Mouse (Mus musculus): ENCODE data around the gene Retreg3. TPM values are rescaled to one million over a fixed set of nuclear protein-coding genes. Genes with fewer than 3 reads are reported as not detected.

Gene Retreg3
- polyA plus RNA-seq, 1 experiment, result 130 TPM

DNA sequence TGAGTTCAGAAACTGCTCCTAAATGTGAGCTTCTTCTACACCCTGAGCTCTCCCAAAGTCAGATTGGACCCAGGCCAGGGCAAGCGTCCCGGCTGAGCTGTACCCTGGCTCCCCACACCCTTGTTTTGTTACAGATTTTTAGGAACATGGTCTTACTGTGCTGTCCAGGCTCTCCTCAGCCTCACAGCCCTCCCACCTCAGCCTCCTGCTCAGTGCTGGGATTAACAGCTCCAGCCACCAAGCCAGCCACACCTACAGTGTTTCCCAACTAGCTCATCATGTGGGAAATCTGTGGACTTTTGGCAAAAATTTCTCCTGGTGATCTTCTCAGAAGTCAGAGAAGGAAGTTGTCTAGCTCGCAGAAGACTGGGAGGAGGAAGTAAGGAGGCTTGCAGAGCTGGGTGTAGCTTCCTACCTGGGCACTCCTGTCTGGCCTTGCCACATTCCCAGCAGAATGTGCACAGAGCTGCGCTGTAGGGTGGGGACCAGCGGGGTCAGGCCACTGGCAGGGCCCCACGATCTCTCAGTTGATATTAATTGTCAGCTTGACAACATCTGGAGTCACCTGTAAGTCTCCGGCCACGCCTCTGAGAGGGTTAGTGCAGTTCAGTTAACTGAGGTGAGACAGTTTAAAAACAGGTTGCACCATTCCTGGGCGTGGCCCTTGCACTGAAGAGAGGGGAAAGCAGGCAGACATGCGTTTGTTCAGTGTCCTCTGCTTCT, 66.8 kb downstream of the Retreg3 start:
- Histone ChIP-seq H3K4me1 (replicated peaks; ENCODE audit: control insufficient read depth, insufficient read depth, low read length) (peaks cover 5% of the 10 kb centered on the region), H3K27ac (ENCODE audit: control insufficient read depth, insufficient read depth, low read length) (no peak overlapping the region), H3K4me3 (ENCODE audit: control insufficient read depth, insufficient read depth, low read length) (no peak overlapping the region), H3K27me3 (ENCODE audit: control insufficient read depth, insufficient read depth, low read length) (no peaks in the 10 kb centered on the region), H3K36me3 (ENCODE audit: control insufficient read depth, insufficient read depth, low read length) (no peaks in the 10 kb centered on the region)
- 64% methylated on average over 10 of the region's 10 CpGs for WGBS
- DNase-seq, result no peak
- TF ChIP-seq POLR2A (IDR thresholded peaks at IDR 0.05; ENCODE audit: control insufficient read depth, extremely low read depth, insufficient read depth, low read length, poor library complexity), result no peak
- no peak for TF ChIP-seq CTCF (IDR thresholded peaks at IDR 0.05; ENCODE audit: borderline replicate concordance, control insufficient read depth, extremely low read depth, insufficient read depth, low read length, poor library complexity)

DNA sequence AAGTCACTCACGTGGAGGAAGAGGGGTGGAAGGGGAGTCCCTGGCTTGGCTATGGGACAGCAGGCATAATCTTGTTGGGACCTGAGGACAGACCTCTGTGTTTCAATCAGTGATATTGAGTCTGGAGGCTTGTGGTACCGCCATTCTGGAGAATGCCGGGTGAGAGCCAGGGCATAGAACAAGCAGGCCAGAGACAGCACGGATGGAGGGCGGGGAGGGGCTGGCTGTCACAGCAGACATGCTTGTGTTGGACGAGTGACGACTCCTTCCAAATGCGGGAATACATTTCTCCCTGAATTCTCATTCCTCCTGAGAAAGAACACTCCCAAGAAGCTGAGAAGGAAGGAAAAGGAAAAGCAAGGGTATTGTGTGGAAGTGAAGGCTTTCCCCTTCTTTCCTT, 68.1 kb downstream of the Retreg3 start:
- no peak overlapping the region for H3K27ac ChIP-seq (ENCODE audit: control insufficient read depth, insufficient read depth, low read length)
- WGBS, result 91% methylated on average over 8 of the region's 8 CpGs

DNA sequence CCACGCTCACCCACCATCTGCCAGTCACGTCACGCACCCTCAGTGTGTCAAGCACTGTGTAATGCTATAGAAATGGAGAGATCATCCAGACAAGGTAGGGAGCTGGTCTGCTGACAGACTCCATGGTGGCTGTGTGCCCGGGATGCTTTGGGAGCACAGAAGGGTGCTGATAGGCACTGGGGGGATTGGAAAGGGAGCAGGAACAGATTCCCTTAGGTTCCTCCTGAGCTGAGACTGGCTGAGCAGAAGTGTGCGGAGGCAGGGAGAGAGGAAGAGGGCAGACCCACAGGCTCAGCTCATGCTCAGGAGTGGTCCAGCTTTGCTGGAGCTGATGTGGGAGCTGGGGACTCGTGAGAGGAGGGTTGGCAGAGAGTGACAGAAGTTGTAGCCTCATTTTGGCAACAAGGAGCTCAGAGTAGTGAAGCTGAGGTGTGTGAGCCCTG, 68.6 kb downstream of the Retreg3 start:
- Histone ChIP-seq H3K36me3 (ENCODE audit: control insufficient read depth, insufficient read depth, low read length) (no peaks in the 10 kb centered on the region), H3K4me3 (ENCODE audit: control insufficient read depth, insufficient read depth, low read length) (no peak overlapping the region)
- WGBS, result 95% methylated on average over 6 of the region's 6 CpGs

More for the DNA sequence above, 68.1 kb downstream of the Retreg3 start:
- Histone ChIP-seq H3K4me3 (ENCODE audit: control insufficient read depth, insufficient read depth, low read length) (no peak overlapping the region), H3K27me3 (ENCODE audit: control insufficient read depth, insufficient read depth, low read length) (no peaks in the 10 kb centered on the region), H3K36me3 (ENCODE audit: control insufficient read depth, insufficient read depth, low read length) (no peaks in the 10 kb centered on the region), H3K4me1 (replicated peaks; ENCODE audit: control insufficient read depth, insufficient read depth, low read length) (peaks cover 16% of the 10 kb centered on the region)
- TF ChIP-seq POLR2A (IDR thresholded peaks at IDR 0.05; ENCODE audit: control insufficient read depth, extremely low read depth, insufficient read depth, low read length, poor library complexity), result no peak
- no peak for TF ChIP-seq CTCF (IDR thresholded peaks at IDR 0.05; ENCODE audit: borderline replicate concordance, control insufficient read depth, extremely low read depth, insufficient read depth, low read length, poor library complexity)
- no peak for DNase-seq

GRCm38 (mm10) chr11:101050359-101050758, 69.3 kb downstream of the Retreg3 start:
- WGBS, result 98% methylated on average over 9 of the region's 9 CpGs
- Histone ChIP-seq H3K36me3 (ENCODE audit: control insufficient read depth, insufficient read depth, low read length) (no peaks in the 10 kb centered on the region), H3K4me3 (ENCODE audit: control insufficient read depth, insufficient read depth, low read length) (no peak overlapping the region), H3K27me3 (ENCODE audit: control insufficient read depth, insufficient read depth, low read length) (no peaks in the 10 kb centered on the region), H3K4me1 (replicated peaks; ENCODE audit: control insufficient read depth, insufficient read depth, low read length) (peaks cover 28% of the 10 kb centered on the region), H3K27ac (ENCODE audit: control insufficient read depth, insufficient read depth, low read length) (no peak overlapping the region)
- no peak for DNase-seq
- no peak for TF ChIP-seq CTCF (IDR thresholded peaks at IDR 0.05; ENCODE audit: borderline replicate concordance, control insufficient read depth, extremely low read depth, insufficient read depth, low read length, poor library complexity)
- no peak for TF ChIP-seq POLR2A (IDR thresholded peaks at IDR 0.05; ENCODE audit: control insufficient read depth, extremely low read depth, insufficient read depth, low read length, poor library complexity)

More for the DNA sequence above, 68.6 kb downstream of the Retreg3 start:
- Histone ChIP-seq H3K27me3 (ENCODE audit: control insufficient read depth, insufficient read depth, low read length) (no peaks in the 10 kb centered on the region), H3K27ac (ENCODE audit: control insufficient read depth, insufficient read depth, low read length) (no peak overlapping the region), H3K4me1 (replicated peaks; ENCODE audit: control insufficient read depth, insufficient read depth, low read length) (peaks cover 22% of the 10 kb centered on the region)
- no peak for DNase-seq
- no peak for TF ChIP-seq POLR2A (IDR thresholded peaks at IDR 0.05; ENCODE audit: control insufficient read depth, extremely low read depth, insufficient read depth, low read length, poor library complexity)
- no peak for TF ChIP-seq CTCF (IDR thresholded peaks at IDR 0.05; ENCODE audit: borderline replicate concordance, control insufficient read depth, extremely low read depth, insufficient read depth, low read length, poor library complexity)

DNA sequence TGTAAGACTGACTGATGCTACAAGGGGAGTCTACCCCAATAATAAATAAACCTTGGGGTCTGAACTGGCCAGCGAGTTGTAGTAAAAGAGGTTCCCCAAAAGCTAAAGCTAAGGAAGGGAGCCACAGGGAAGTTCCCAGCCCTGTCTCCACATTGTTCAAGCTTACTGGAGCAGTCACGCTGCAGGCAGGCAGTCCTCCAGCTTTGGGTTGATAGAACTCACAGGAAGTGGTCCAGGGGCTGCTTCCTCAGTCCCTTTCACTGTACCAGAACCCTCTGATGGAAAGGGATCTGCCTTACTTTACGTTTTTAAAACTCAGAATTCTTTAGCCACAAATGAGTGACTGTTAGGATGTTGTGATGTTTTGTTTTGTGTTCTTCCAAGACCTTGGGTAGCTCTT, 72.2 kb downstream of the Retreg3 start:
- 34% methylated on average over 3 of the region's 3 CpGs for WGBS
- Histone ChIP-seq H3K4me3 (ENCODE audit: control insufficient read depth, insufficient read depth, low read length) (no peak overlapping the region), H3K27ac (ENCODE audit: control insufficient read depth, insufficient read depth, low read length) (no peak overlapping the region; the same call in 1 of the 2 replicates), H3K36me3 (ENCODE audit: control insufficient read depth, insufficient read depth, low read length) (no peaks in the 10 kb centered on the region), H3K27me3 (ENCODE audit: control insufficient read depth, insufficient read depth, low read length) (no peaks in the 10 kb centered on the region), H3K4me1 (replicated peaks; ENCODE audit: control insufficient read depth, insufficient read depth, low read length) (peaks cover 32% of the 10 kb centered on the region)
- TF ChIP-seq POLR2A (IDR thresholded peaks at IDR 0.05; ENCODE audit: control insufficient read depth, extremely low read depth, insufficient read depth, low read length, poor library complexity), result no peak
- TF ChIP-seq CTCF (IDR thresholded peaks at IDR 0.05; ENCODE audit: borderline replicate concordance, control insufficient read depth, extremely low read depth, insufficient read depth, low read length, poor library complexity), result no peak
- no peak for DNase-seq

DNA sequence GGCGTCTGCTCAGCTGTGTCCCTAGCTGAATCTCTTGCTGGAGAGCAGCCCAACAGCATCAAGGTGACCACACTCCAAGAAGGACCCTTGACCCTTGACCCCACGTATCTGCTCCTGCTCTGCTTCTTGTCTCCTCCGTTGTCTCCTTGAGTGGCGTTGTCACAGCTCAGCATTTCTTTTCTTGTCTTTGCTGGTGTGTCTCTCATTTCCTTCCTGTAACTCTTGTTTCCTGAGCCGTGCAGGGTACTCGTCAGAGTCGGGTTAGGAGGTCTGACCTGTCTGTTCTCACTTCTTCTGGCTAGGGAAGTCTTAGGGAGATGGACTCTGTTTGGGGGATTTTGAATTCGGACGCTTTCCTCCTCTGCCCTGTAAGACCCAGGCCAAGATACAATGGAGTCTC, 73.3 kb downstream of the Retreg3 start:
- H3K27ac ChIP-seq (ENCODE audit: control insufficient read depth, insufficient read depth, low read length), result peak overlapping the region; percentile 68
- WGBS, result 12% methylated on average over 9 of the region's 9 CpGs
- H3K27me3 ChIP-seq (ENCODE audit: control insufficient read depth, insufficient read depth, low read length), result no peaks in the 10 kb centered on the region
- no peak for TF ChIP-seq CTCF (IDR thresholded peaks at IDR 0.05; ENCODE audit: borderline replicate concordance, control insufficient read depth, extremely low read depth, insufficient read depth, low read length, poor library complexity)
- peak; percentile 35; the same call in 1 of the 2 replicates for TF ChIP-seq POLR2A (IDR thresholded peaks at IDR 0.05; ENCODE audit: control insufficient read depth, extremely low read depth, insufficient read depth, low read length, poor library complexity)
- peak; percentile 47 for DNase-seq
- H3K36me3 ChIP-seq (ENCODE audit: control insufficient read depth, insufficient read depth, low read length), result no peaks in the 10 kb centered on the region
- H3K4me3 ChIP-seq (ENCODE audit: control insufficient read depth, insufficient read depth, low read length), result peak overlapping the region; percentile 18; the same call in 1 of the 2 replicates
- H3K4me1 ChIP-seq (replicated peaks; ENCODE audit: control insufficient read depth, insufficient read depth, low read length), result peaks cover 32% of the 10 kb centered on the region

Other genes with a start within 250 kb of the Retreg3 start
- gene Stat3, start 180.4 kb downstream of the Retreg3 start, polyA plus RNA-seq (2012; rRNA removed), result 140 and 147 TPM in 2 replicates
- gene Cavin1, start 149.0 kb downstream of the Retreg3 start, polyA plus RNA-seq (2012; rRNA removed), result 18.9 and 22.4 TPM in 2 replicates
- 35.9 and 39.7 TPM in 2 replicates for gene Atp6v0a1, start 110.4 kb downstream of the Retreg3 start, polyA plus RNA-seq (2012; rRNA removed)
- 24.3 and 25.2 TPM in 2 replicates for gene Naglu, start 49.9 kb downstream of the Retreg3 start, polyA plus RNA-seq (2012; rRNA removed)
- 0.40 and 0.93 TPM in 2 replicates for gene Hsd17b1, start 41.5 kb downstream of the Retreg3 start, polyA plus RNA-seq (2012; rRNA removed)
- gene Coasy, start 37.3 kb downstream of the Retreg3 start, polyA plus RNA-seq (2012; rRNA removed), result 68.5 and 74.2 TPM in 2 replicates
- gene Mlx, start 32.6 kb downstream of the Retreg3 start, polyA plus RNA-seq (2012; rRNA removed), result 79.1 and 110 TPM in 2 replicates
- gene Psmc3ip, start 24.5 kb downstream of the Retreg3 start, polyA plus RNA-seq (2012; rRNA removed), result 6.0 and 6.1 TPM in 2 replicates
- 50.3 and 67.4 TPM in 2 replicates for gene Tubg1, start within 50 bp of the Retreg3 start, polyA plus RNA-seq (2012; rRNA removed)
- 2.6 and 3.3 TPM in 2 replicates for gene Tubg2, start 36.0 kb upstream of the Retreg3 start, polyA plus RNA-seq (2012; rRNA removed)
- gene Cntnap1, start 50.6 kb upstream of the Retreg3 start, polyA plus RNA-seq (2012; rRNA removed), result 4.5 and 5.3 TPM in 2 replicates
- 11.9 and 12.1 TPM in 2 replicates for gene Plekhh3, start 51.5 kb upstream of the Retreg3 start, polyA plus RNA-seq (2012; rRNA removed)
- gene Ccr10, start 55.5 kb upstream of the Retreg3 start, polyA plus RNA-seq (2012; rRNA removed), result 2.9 and 3.9 TPM in 2 replicates
- 38.8 and 43.3 TPM in 2 replicates for gene Ezh1, start 106.6 kb upstream of the Retreg3 start, polyA plus RNA-seq (2012; rRNA removed)
- 13.5 and 20.5 TPM in 2 replicates for gene Ramp2, start 126.1 kb upstream of the Retreg3 start, polyA plus RNA-seq (2012; rRNA removed)
- 88.3 and 92.6 TPM in 2 replicates for gene Vps25, start 133.8 kb upstream of the Retreg3 start, polyA plus RNA-seq (2012; rRNA removed)
- gene Wnk4, start 140.7 kb upstream of the Retreg3 start, polyA plus RNA-seq (2012; rRNA removed), result 1.2 TPM in 2 replicates
- 0.71 and 0.84 TPM in 2 replicates for gene Cntd1, start 159.1 kb upstream of the Retreg3 start, polyA plus RNA-seq (2012; rRNA removed)
- gene Coa3, start 159.2 kb upstream of the Retreg3 start, polyA plus RNA-seq (2012; rRNA removed), result 245 and 273 TPM in 2 replicates
- gene Becn1, start 182.4 kb upstream of the Retreg3 start, polyA plus RNA-seq (2012; rRNA removed), result 176 and 192 TPM in 2 replicates
- gene Psme3, start 196.3 kb upstream of the Retreg3 start, polyA plus RNA-seq (2012; rRNA removed), result 103 and 106 TPM in 2 replicates
- 14.6 and 16.2 TPM in 2 replicates for gene Aoc2, start 205.2 kb upstream of the Retreg3 start, polyA plus RNA-seq (2012; rRNA removed)
- gene Aoc3, start 210.7 kb upstream of the Retreg3 start, polyA plus RNA-seq (2012; rRNA removed), result 11.8 and 12.1 TPM in 2 replicates
- 0.15 and 0.37 TPM in 2 replicates for gene G6pc, start 247.7 kb upstream of the Retreg3 start, polyA plus RNA-seq (2012; rRNA removed)